ENCODE assay signal across 11 mouse cellular contexts in the genomic region with DNA sequence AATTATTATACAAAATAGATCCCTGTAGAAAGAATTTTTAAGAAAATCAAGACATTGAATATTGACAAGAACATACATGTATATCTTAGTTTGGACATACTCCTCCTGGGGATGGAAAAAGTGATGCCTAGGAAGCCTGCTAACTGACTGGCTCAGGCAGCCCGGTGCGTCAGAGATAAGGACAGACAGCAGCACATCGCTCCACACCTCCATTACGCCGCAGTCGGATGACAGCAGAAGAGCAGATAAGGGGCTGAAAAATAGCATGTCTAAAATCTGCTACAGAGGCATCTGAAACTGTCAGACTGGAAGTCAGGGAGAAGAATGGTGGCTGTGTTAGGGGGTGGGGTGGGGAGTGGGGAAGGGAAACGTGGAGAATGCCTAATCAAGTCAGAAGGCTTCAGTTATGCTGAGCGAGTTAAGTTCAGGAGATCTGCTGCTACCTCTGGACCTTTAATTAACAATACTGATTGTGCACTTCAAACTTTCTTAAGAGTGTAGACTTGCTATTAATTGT. TPM values are rescaled to one million over a fixed set of nuclear protein-coding genes. Genes with fewer than 3 reads are reported as not detected.
DNase-seq lines count a peak whose midpoint lies in the region; ATAC-seq and TF ChIP-seq lines count a peak whose summit lies in the region.
"Had no signal": no experiment of that assay in that cellular context is flagged by ENCODE, and none has a peak within 500 bp of the region (broad histone marks: within the 10 kb centered on the region; RNA-seq: fewer than 3 reads in every experiment).

No protein-coding gene starts in this region.

- H3K27me3 ChIP-seq in heart, embryonic 15.5 days = no peaks in the 10 kb centered on the region
- H3K27me3 ChIP-seq in G1E (ENCODE audit: insufficient read depth, low read length) = no peaks in the 10 kb centered on the region
- H3K27me3 ChIP-seq in liver, embryonic 11.5 days (replicated peaks; ENCODE audit: control insufficient read depth, insufficient read depth, low read length) = no peaks in the 10 kb centered on the region
- no peaks in the 10 kb centered on the region for H3K27me3 ChIP-seq in forebrain, embryonic 16.5 days (replicated peaks; ENCODE audit: control insufficient read depth, insufficient read depth, low read length)
- H3K27me3 ChIP-seq: limb, embryonic 15.5 days had no signal

- H3K27ac ChIP-seq in heart, embryonic 15.5 days = no peak overlapping the region
- H3K27ac ChIP-seq in liver, embryonic 11.5 days (ENCODE audit: low read depth, low read length) = no peak overlapping the region
- no peak overlapping the region for H3K27ac ChIP-seq in forebrain, embryonic 16.5 days (ENCODE audit: low read length)
- H3K27ac ChIP-seq: limb, embryonic 15.5 days; macrophage had no signal

- peaks cover 9% of the 10 kb centered on the region for H3K4me1 ChIP-seq in heart, embryonic 15.5 days (replicated peaks)
- peaks cover 36% of the 10 kb centered on the region for H3K4me1 ChIP-seq in G1E (ENCODE audit: insufficient read depth, low read depth, low read length)
- H3K4me1 ChIP-seq in liver, embryonic 11.5 days (replicated peaks; ENCODE audit: control insufficient read depth, insufficient read depth, low read length) = peaks cover 7% of the 10 kb centered on the region
- no peaks in the 10 kb centered on the region for H3K4me1 ChIP-seq in forebrain, embryonic 16.5 days (replicated peaks; ENCODE audit: control insufficient read depth, insufficient read depth, low read length)
- H3K4me1 ChIP-seq: limb, embryonic 15.5 days had no signal

- no peak for DNase-seq in heart, adult 8-10 months (ENCODE audit: low spot score)
- DNase-seq in G1E (ENCODE audit: low spot score) = peak; percentile 32
- peak; percentile 58 for DNase-seq in c-Kit-positive CD71-positive TER-119-negative erythroid progenitor cells, embryonic 14.5 days (ENCODE audit: low read depth)
- no peak for DNase-seq in liver, embryonic 11.5 days (ENCODE audit: low spot score)
- DNase-seq: forebrain, postnatal 0 days; kidney, adult 2 months had no signal

- peak; percentile 64 for ATAC-seq in heart, embryonic 15.5 days (replicated peaks; ENCODE audit: insufficient number of reproducible peaks, insufficient read depth, low FRiP score, low read depth)
- peak; percentile 91 for ATAC-seq in G1E (ENCODE audit: extremely low read depth, insufficient number of reproducible peaks, low FRiP score, poor library complexity, severe bottlenecking)
- peak; percentile 93 for ATAC-seq in liver, embryonic 11.5 days (replicated peaks; ENCODE audit: low FRiP score)
- ATAC-seq in forebrain, embryonic 16.5 days = no peak
- no peak for ATAC-seq in frontal cortex, adult (ENCODE audit: low TSS enrichment)
- ATAC-seq: forebrain, postnatal 0 days had no signal

- WGBS in heart, embryonic 15.5 days = 13% methylated on average over 8 of the region's 8 CpGs
- WGBS in liver, embryonic 11.5 days = 13% methylated on average over 8 of the region's 8 CpGs
- WGBS in forebrain, embryonic 16.5 days = 71% methylated on average over 8 of the region's 8 CpGs

- TF ChIP-seq CTCF in G1E (IDR thresholded peaks at IDR 0.05; ENCODE audit: low read depth, low read length) = no peak

- H3K9ac ChIP-seq in heart, embryonic 15.5 days = no peak overlapping the region
- H3K9ac ChIP-seq in liver, embryonic 11.5 days (ENCODE audit: low read depth, low read length) = no peak overlapping the region
- no peak overlapping the region for H3K9ac ChIP-seq in forebrain, embryonic 16.5 days (replicated peaks; ENCODE audit: low read depth, low read length)
- H3K9ac ChIP-seq: forebrain, postnatal 0 days; limb, embryonic 15.5 days had no signal

- H3K4me3 ChIP-seq in heart, embryonic 15.5 days = no peak overlapping the region
- peak overlapping the region; percentile 13; the same call in 1 of the 2 replicates for H3K4me3 ChIP-seq in G1E (ENCODE audit: low read depth, low read length)
- H3K4me3 ChIP-seq in liver, embryonic 11.5 days (ENCODE audit: low read depth, low read length) = no peak overlapping the region
- no peak overlapping the region for H3K4me3 ChIP-seq in forebrain, embryonic 16.5 days (replicated peaks; ENCODE audit: low read length)
- H3K4me3 ChIP-seq: limb, embryonic 15.5 days had no signal

- no peaks in the 10 kb centered on the region for H3K36me3 ChIP-seq in heart, embryonic 15.5 days
- no peaks in the 10 kb centered on the region for H3K36me3 ChIP-seq in G1E (replicated peaks)
- H3K36me3 ChIP-seq in liver, embryonic 11.5 days (ENCODE audit: control insufficient read depth, insufficient read depth, low read length) = no peaks in the 10 kb centered on the region
- 0 out of 2 replicates have a peak, but pooled peaks cover 4% of the 10 kb centered on the region for H3K36me3 ChIP-seq in forebrain, embryonic 16.5 days (ENCODE audit: control insufficient read depth, insufficient read depth)
- H3K36me3 ChIP-seq: limb, embryonic 15.5 days had no signal

- H3K9me3 ChIP-seq in heart, embryonic 15.5 days (replicated peaks) = no peaks in the 10 kb centered on the region
- no peaks in the 10 kb centered on the region for H3K9me3 ChIP-seq in G1E (replicated peaks)
- H3K9me3 ChIP-seq in liver, embryonic 11.5 days (ENCODE audit: control insufficient read depth, low read length) = no peaks in the 10 kb centered on the region
- H3K9me3 ChIP-seq in forebrain, embryonic 16.5 days (ENCODE audit: control insufficient read depth, low read length) = no peaks in the 10 kb centered on the region
- H3K9me3 ChIP-seq: limb, embryonic 15.5 days had no signal

- H3K4me2 ChIP-seq in heart, embryonic 15.5 days = peak overlapping the region; percentile 25; the same call in 1 of the 2 replicates
- H3K4me2 ChIP-seq in liver, embryonic 11.5 days = peak overlapping the region; percentile 23
- H3K4me2 ChIP-seq in forebrain, embryonic 16.5 days (ENCODE audit: low read length) = no peak overlapping the region
- H3K4me2 ChIP-seq: limb, embryonic 15.5 days had no signal

RNA-seq across cellular contexts. Expression of a gene that starts 22.5 kb away (rescaled TPM):
- 19.0 and 19.2 TPM in 2 replicates for polyA plus RNA-seq in heart, embryonic 15.5 days (2015; fragmentation: Nextera tagmentation; extraction: Ambion mirVana)
- total RNA-seq in heart, adult 8-10 months (2022) = 10 to 100 TPM in 3 of 4 experiments, 1 to 10 TPM in 1; 8.5 to 11.6 (median 10.6) TPM
- total RNA-seq in G1E (2014; fragmentation: Nextera tagmentation) (8.3 and 13.6 TPM in 2 replicates), G1E (2017) (2.9 and 3.5 TPM in 2 replicates)
- polyA plus RNA-seq in G1E (2012) = 3.0 and 3.4 TPM in 2 replicates
- polyA plus RNA-seq in liver, embryonic 11.5 days (2014; fragmentation: Nextera tagmentation; extraction: Ambion mirVana) = 13.2 and 14.5 TPM in 2 replicates
- polyA plus RNA-seq in forebrain, embryonic 16.5 days (2015; fragmentation: Nextera tagmentation; extraction: Ambion mirVana) = 51.6 and 55.6 TPM in 2 replicates

Comparison
In these comparisons a context has a peak if more than half of its experiments do, and no peak if none do; other contexts are left out.
1. ATAC-seq: peak in heart, embryonic 15.5 days (single experiment), G1E (single experiment) and liver, embryonic 11.5 days (single experiment); none in forebrain, embryonic 16.5 days (single experiment) and frontal cortex, adult (single experiment).
2. DNase-seq: peak in G1E (single experiment) and c-Kit-positive CD71-positive TER-119-negative erythroid progenitor cells, embryonic 14.5 days (single experiment); none in heart, adult 8-10 months (single experiment) and liver, embryonic 11.5 days (single experiment).